Mouse (Mus musculus): ENCODE results near the gene Rab30. TPM values are rescaled to one million over a fixed set of nuclear protein-coding genes. Genes with fewer than 3 reads are reported as not detected.

Rab30 gene
- polyA plus RNA-seq, 2 experiments: 12.6 to 22.7 TPM

DNA sequence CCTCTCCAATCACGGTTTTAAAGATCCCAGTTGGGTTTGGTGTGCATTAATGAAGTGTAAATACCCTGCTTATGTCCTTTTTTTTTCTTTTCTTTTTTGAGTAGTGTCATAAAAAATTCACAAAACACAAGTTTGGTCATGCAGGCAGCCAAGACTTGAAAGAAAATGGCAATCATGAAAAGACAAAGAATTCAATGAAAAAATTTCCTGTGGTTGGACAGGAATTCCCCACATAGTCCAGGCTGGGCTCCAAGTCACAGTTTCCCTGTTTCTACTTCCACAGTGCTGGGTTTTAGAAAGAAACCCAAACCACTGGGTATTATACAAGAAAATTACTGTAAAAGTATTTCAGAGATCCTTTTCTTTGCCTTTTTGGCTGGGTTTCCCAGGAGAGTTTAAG is 3.8 kb upstream of the Rab30 start:
- TF ChIP-seq POLR2A (IDR thresholded peaks at IDR 0.05; ENCODE audit: borderline replicate concordance, extremely low read depth, insufficient read depth, insufficient read length): no peak
- Histone ChIP-seq H3K36me3 (ENCODE audit: control insufficient read depth, insufficient read depth, low read length) (peaks cover 31% of the 10 kb centered on the region), H3K4me2 (replicated peaks; ENCODE audit: low read depth, low read length, severe bottlenecking) (no peak overlapping the region), H3K4me1 (ENCODE audit: control insufficient read depth, insufficient read depth, low read length) (peaks cover 14% of the 10 kb centered on the region), H3K9ac (ENCODE audit: low read depth, low read length, severe bottlenecking) (no peak overlapping the region), H3K9me3 (ENCODE audit: control insufficient read depth, low read length) (no peaks in the 10 kb centered on the region), H3K27ac (replicated peaks; ENCODE audit: low read depth, low read length) (no peak overlapping the region), H3K27me3 (ENCODE audit: control insufficient read depth, insufficient read depth, low read length) (no peaks in the 10 kb centered on the region), H3K4me3 (replicated peaks; ENCODE audit: low read length) (no peak overlapping the region)
- no peak for ATAC-seq (ENCODE audit: low FRiP score, low read depth)
- DNase-seq (ENCODE audit: low spot score): no peak
- 74% methylated on average over 1 of the region's 1 CpGs for WGBS

DNA sequence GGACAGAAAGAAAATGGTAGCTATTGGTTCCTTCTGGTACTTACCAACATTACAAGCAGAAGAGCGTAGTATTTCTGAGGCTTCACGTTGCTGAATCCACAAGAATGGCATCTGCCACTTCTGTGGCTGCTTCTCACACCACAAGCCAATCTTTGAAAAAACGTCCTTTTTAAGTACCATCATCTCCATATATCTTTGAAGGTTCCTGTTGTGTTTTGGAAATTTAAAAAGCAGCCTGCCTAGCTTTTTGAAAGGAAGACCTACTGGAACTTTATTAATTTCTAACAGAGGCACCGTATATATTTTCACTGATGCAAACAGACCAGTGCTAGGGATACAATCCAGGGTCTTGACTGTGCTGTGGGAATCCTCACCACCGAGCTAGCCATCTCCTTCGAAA is 1.4 kb upstream of the Rab30 start:
- H3K27ac ChIP-seq (replicated peaks; ENCODE audit: low read depth, low read length): no peak overlapping the region
- DNase-seq (ENCODE audit: low spot score) (no peak), ATAC-seq (ENCODE audit: low FRiP score, low read depth) (no peak)
- H3K27me3 ChIP-seq (ENCODE audit: control insufficient read depth, insufficient read depth, low read length): no peaks in the 10 kb centered on the region
- H3K4me3 ChIP-seq (replicated peaks; ENCODE audit: low read length): peak overlapping the region; percentile 61
- H3K4me1 ChIP-seq (ENCODE audit: control insufficient read depth, insufficient read depth, low read length): peaks cover 22% of the 10 kb centered on the region
- no peak for TF ChIP-seq POLR2A (IDR thresholded peaks at IDR 0.05; ENCODE audit: borderline replicate concordance, extremely low read depth, insufficient read depth, insufficient read length)
- peak overlapping the region; percentile 58 for H3K4me2 ChIP-seq (replicated peaks; ENCODE audit: low read depth, low read length, severe bottlenecking)
- peaks cover 28% of the 10 kb centered on the region for H3K36me3 ChIP-seq (ENCODE audit: control insufficient read depth, insufficient read depth, low read length)
- H3K9ac ChIP-seq (ENCODE audit: low read depth, low read length, severe bottlenecking): peak overlapping the region; percentile 97
- no peaks in the 10 kb centered on the region for H3K9me3 ChIP-seq (ENCODE audit: control insufficient read depth, low read length)
- 32% methylated on average over 6 of the region's 6 CpGs for WGBS

DNA sequence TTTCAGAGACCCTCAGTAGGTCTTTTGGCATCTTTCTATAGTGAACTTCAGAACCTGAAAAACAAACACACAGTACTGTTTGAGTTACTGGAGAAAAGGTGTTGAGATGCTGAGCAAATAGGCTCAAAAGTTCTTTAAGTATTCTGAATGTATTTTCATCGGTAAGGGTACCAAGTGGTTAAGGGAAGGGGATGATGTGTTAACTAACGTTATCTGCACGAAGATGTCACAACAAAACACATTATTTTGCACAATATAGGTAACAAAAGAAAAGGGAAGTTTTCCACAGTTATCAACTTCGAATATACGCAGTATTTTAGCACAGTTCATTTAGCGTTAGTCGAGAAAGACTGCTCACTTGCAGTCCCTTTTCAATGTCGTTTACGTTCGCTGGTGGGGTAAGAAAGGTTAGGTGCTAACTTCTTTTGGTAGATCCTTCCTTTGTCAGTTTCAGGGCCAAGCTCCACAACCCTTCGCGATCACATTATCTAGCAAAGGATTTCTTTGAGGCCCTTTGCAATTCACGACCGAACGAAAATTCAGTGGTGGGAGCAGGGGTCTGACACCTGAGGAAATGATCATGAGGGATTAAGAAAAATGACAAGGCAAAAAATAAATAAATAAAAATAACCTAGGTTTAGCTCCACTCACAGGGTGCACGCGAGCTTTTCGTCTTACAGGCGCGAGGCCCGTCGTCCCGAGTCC is 840 bp upstream of the Rab30 start:
- peak overlapping the region; percentile 97 for H3K9ac ChIP-seq (ENCODE audit: low read depth, low read length, severe bottlenecking)
- TF ChIP-seq POLR2A (IDR thresholded peaks at IDR 0.05; ENCODE audit: borderline replicate concordance, extremely low read depth, insufficient read depth, insufficient read length): no peak
- 3% methylated on average over 23 of the region's 23 CpGs for WGBS
- peak overlapping the region; percentile 61 for H3K4me3 ChIP-seq (replicated peaks; ENCODE audit: low read length)
- H3K4me2 ChIP-seq (replicated peaks; ENCODE audit: low read depth, low read length, severe bottlenecking): peak overlapping the region; percentile 58
- no peak for DNase-seq (ENCODE audit: low spot score)
- H3K27me3 ChIP-seq (ENCODE audit: control insufficient read depth, insufficient read depth, low read length): no peaks in the 10 kb centered on the region
- H3K4me1 ChIP-seq (ENCODE audit: control insufficient read depth, insufficient read depth, low read length): peaks cover 22% of the 10 kb centered on the region
- H3K36me3 ChIP-seq (ENCODE audit: control insufficient read depth, insufficient read depth, low read length): peaks cover 28% of the 10 kb centered on the region
- no peak for ATAC-seq (ENCODE audit: low FRiP score, low read depth)
- H3K27ac ChIP-seq (replicated peaks; ENCODE audit: low read depth, low read length): peak overlapping the region; percentile 95
- no peaks in the 10 kb centered on the region for H3K9me3 ChIP-seq (ENCODE audit: control insufficient read depth, low read length)

DNA sequence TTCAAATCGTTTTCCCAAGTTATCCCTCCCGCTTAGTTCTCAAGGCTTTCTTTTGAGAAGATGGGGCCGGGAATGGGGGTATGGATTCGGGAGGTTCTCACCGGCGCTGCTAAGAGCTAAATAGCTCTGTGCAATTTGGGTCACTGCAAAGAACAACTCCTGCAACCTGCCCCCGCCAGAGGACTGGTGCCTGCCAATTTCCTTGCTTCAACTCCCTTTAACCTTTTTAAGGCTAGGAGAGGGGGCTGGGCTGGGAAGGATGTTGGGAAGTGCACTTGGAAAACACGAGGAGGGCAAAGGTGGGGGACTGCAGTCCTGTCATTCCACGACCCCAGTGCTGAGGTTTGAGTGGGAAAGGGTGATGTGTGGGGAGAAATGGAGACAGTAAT is 452 bp downstream of the Rab30 start:
- Histone ChIP-seq H3K36me3 (ENCODE audit: control insufficient read depth, insufficient read depth, low read length) (peaks cover 20% of the 10 kb centered on the region), H3K27me3 (ENCODE audit: control insufficient read depth, insufficient read depth, low read length) (no peaks in the 10 kb centered on the region), H3K4me3 (replicated peaks; ENCODE audit: low read length) (peak overlapping the region; percentile 61), H3K9me3 (ENCODE audit: control insufficient read depth, low read length) (no peaks in the 10 kb centered on the region), H3K4me2 (replicated peaks; ENCODE audit: low read depth, low read length, severe bottlenecking) (peak overlapping the region; percentile 78), H3K27ac (replicated peaks; ENCODE audit: low read depth, low read length) (peak overlapping the region; percentile 1), H3K4me1 (ENCODE audit: control insufficient read depth, insufficient read depth, low read length) (peaks cover 22% of the 10 kb centered on the region), H3K9ac (ENCODE audit: low read depth, low read length, severe bottlenecking) (peak overlapping the region; percentile 60)
- peak; percentile 37 for DNase-seq (ENCODE audit: low spot score)
- TF ChIP-seq POLR2A (IDR thresholded peaks at IDR 0.05; ENCODE audit: borderline replicate concordance, extremely low read depth, insufficient read depth, insufficient read length): no peak
- ATAC-seq (ENCODE audit: low FRiP score, low read depth): peak; percentile 20
- WGBS: 0% methylated on average over 9 of the region's 9 CpGs

- ATAC-seq (ENCODE audit: low FRiP score, low read depth) (no peak), DNase-seq (ENCODE audit: low spot score) (no peak)
- Histone ChIP-seq H3K4me1 (ENCODE audit: control insufficient read depth, insufficient read depth, low read length) (peaks cover 22% of the 10 kb centered on the region), H3K9ac (ENCODE audit: low read depth, low read length, severe bottlenecking) (peak overlapping the region; percentile 60), H3K36me3 (ENCODE audit: control insufficient read depth, insufficient read depth, low read length) (peaks cover 16% of the 10 kb centered on the region), H3K9me3 (ENCODE audit: control insufficient read depth, low read length) (no peaks in the 10 kb centered on the region), H3K4me2 (replicated peaks; ENCODE audit: low read depth, low read length, severe bottlenecking) (peak overlapping the region; percentile 78), H3K27ac (replicated peaks; ENCODE audit: low read depth, low read length) (no peak overlapping the region; the same call in 1 of the 2 replicates), H3K4me3 (replicated peaks; ENCODE audit: low read length) (peak overlapping the region; percentile 61), H3K27me3 (ENCODE audit: control insufficient read depth, insufficient read depth, low read length) (no peaks in the 10 kb centered on the region)
- under 1% methylated on average over 16 of the region's 16 CpGs for WGBS
- no peak for TF ChIP-seq POLR2A (IDR thresholded peaks at IDR 0.05; ENCODE audit: borderline replicate concordance, extremely low read depth, insufficient read depth, insufficient read length)
These were observed 938 bp downstream of the Rab30 start for GRCm38 (mm10) chr7:92742341-92742741.
